Mouse (Mus musculus) lung, postnatal 0 days (tissue): ENCODE measurements around the gene Sik1.

Source experiments
- CTCF ChIP-seq: IDR thresholded peaks from 2 replicates; pipeline ENCODE4 v1.5.1; 2016; ENCODE audit warnings: antibody characterized with exemption, mild to moderate bottlenecking
- EP300 ChIP-seq: IDR thresholded peaks from 2 replicates; pipeline ENCODE4 v1.6.1; 2016; ENCODE audit warnings: antibody characterized with exemption, mild to moderate bottlenecking, control low read depth

DNA sequence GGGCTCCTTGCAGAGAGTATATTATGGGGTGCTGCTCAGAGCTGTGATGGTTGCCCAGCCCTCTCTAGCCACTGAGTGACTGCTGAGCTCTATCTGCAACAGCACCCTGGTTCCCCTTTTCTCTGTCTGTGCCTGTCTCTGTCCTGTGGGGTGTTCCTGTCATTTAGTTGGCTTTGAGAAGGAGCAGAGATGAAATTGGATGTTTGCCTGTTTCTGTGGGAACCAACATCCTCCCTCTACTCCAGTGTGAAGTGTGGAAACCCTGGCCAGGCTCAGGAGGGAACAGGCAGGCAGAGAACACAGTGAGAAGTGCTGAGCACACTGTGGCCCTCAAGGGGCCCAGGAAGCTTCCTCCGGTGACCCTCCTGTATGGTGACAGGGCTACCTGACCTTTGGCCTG lies 40.8 kb downstream of the Sik1 start:
- TF ChIP-seq CTCF (no peak), EP300 (no peak)
